Mouse (Mus musculus) heart, adult 11 months (tissue): ENCODE data around the gene Tdp2.

Source experiments
- DNase-seq: peaks from one replicate; pipeline ENCODE4 v3.0.0; 2022

Gene Tdp2

GRCm38 (mm10) chr13:24825587-24825986, 5.9 kb upstream of the Tdp2 start:
- peak; percentile 85 for DNase-seq

- DNase-seq = peak; percentile 83
These were observed 5.4 kb upstream of the Tdp2 start for GRCm38 (mm10) chr13:24826116-24826515.

DNA sequence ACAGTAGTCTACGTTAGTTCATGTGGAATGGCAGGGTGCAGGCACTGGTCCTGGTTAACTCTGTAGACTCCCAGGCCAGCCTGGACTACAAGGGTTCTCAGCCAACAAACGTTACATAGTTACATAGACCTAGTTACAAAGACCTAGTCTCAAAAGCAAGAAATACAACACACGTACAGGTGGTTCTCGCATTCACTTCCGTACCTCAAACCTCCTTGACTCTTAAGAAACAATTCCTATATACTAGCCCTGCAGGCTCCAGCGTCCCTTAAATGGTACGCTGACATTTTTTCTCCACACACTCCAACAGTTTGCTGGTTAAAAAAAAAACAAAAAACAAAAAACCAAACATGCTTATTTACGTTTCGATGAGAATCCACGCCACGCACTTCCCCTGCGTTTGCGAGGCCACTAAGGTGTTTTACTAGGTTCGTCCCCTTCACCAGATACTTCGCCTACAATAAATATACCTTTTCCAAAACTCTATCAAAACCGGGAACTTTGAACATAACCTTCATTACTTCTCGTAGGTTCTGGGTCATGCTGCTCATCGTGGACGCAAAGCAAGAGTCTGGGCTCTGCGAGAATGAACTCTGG, 625 bp upstream of the Tdp2 start:
- peak; percentile 62 for DNase-seq

DNA sequence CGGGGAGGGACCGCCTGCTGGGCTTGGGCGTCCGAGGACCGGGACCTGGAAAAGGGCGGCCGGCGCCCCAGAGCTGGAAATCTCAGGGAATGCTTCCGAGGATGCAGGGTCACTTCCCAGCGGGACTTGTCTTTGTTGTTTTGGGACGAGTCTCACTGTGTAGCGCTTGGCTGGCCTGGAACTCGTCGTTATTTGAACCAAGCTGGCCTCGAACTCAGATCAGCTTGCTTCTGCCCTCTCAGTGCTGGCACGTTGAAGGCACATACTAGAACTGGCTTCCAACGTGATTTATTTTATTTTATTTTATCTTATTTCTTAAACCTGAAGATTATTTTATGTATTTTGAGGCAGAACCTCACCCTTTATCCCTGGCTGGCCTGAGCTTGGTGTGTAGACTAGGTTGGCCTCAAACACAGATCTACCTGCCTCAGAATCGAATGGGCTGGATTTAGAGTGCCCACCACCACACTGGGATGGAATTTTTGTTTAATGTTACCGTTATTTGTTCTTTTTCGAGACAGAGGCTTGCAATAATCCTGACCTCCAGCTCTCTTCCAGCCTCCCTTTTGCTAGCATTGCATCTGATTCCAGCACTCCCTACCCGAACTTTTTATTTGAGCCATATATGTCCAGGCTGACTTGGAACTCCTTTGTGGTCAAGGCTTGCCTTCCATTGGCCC, 792 bp downstream of the Tdp2 start:
- DNase-seq = peak; percentile 64

DNA sequence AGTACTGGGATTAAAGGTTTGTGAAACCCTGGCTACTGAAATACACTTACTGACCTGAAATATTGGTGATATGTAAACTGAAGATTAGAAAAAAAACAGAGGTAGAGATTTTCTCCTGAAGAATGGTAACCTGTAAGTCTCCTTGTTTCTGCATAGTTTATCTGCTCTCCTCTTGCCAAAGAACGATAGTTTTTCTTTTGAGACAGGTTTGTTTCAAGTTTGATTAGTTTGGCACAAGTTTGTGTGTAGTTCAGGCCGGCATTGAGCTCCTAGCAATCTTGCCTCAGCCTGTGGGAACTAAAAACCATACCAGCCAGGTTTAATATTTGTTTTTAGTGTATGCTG, 1.3 kb downstream of the Tdp2 start:
- DNase-seq = no peak

DNA sequence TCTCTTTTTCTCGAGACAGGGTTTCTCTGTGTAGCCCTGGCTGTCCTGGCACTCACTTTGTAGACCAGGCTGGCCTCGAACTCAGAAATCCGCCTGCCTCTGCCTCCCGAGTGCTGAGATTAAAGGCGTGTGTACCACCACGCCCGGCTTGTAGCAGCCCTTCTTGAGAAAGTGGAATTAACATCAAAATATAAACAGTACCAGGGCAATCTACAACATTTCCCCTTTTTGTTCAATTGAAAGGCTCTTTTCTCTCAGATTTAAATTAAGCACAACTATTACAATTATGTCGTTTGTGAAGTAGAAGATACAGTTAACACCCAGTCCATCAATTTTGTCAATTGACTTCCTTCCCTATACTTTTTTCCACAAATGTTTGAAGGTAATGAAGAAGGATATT, 6.3 kb downstream of the Tdp2 start:
- DNase-seq = peak; percentile 39

GRCm38 (mm10) chr13:24839831-24840230, 8.4 kb downstream of the Tdp2 start:
- DNase-seq = peak; percentile 8

DNA sequence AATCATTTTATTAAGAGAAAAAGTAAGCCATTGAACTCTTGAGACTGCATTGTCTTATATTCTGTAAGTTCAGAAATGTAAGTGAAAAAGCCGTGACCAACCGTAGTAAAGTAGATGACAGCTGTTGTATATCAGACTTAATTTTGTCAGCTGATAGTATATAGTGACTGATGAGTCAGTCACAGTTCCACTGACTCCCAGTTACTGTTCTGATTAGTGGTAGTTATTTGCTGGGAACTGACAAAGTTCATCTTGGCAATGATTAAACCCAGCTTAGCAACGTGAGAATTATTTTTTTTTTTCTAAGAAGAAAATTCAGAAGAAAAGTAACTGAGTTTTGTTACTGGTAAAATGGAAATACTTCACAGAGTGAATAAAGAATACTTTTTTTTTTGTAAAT, 10.2 kb downstream of the Tdp2 start:
- DNase-seq = peak; percentile 40

- DNase-seq = peak; percentile 91
These were observed 13.8 kb downstream of the Tdp2 start, which contains the start of gene D130043K22Rik for GRCm38 (mm10) chr13:24844983-24845955. Gene D130043K22Rik, plus strand, starts transcription at chr13:24845135.

DNA sequence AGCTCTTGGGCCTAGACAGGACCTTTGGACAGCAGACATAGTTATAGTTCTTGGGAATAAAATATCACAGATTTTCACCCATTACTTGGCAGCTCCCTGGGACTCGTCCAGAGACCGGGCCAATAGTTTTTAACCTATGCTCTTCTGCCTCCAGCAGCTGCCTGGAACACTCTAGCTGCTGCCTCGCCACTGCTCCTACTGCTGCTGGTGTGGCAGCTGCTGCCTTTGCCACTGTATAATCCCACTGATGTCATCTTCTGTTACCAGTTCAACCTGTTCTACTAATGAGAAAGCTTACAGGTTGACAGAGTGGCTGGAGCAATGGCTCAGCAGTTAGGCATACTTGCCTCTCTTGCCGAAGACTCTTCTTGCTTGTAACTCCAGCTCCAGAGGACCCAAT, 17.8 kb downstream of the Tdp2 start:
- DNase-seq = peak; percentile 55

DNA sequence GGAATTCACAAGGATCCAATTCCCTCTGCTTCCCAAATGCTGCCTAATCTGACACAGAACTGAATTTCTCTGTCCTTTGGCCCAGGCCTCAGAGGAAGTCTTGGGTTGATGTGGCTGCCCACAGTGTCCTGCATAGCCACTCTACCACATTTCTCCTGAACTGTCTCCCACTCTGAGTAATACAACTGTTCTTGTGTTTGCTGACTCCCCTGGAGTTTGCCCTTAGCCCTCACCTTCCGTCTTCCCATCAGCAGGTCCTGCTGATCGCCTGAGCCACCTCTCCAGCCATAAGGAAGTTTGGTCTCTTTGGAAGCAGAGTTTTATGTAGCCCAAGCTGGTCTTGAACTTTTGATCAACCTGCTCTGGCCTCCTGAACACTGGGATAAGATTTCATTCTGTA, 20.5 kb downstream of the Tdp2 start:
- peak; percentile 55 for DNase-seq

DNA sequence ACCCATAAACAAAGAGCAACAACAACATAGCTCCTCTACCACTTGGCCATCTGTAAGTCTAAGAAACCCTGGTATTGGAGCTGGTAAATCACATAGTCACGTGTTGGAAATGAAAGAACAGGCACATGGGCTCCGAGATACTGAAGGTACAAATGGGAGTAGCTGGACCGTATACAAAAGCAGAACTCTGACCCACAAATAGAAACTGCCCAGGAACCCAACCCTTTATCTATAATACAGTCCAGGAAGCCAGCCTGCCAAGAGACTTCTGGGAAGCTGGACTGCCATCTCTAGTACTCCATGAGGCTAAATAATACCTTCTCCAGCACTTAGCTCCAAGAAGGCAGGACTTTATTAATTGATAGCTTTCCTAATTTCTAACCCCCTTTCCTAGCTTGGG, 21.1 kb downstream of the Tdp2 start:
- peak; percentile 94 for DNase-seq

DNA sequence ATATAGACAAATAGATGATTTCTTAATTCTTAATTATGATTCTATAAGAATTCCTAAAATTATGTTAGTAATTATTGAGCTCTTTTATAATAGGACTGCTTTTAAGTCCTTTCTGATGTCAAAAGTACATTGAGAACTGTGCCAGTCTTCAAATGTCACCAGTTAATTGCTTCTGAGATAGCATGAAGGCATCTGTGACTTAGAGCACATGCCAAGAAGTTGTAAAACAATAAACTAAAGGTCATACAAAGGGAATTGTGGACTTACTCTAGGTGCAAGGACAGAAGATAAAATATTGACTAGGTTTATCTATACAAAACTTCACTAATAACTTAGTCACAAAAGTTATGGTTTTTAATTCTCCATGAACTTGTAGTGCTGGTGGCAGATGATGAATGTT, 27.6 kb downstream of the Tdp2 start:
- no peak for DNase-seq

DNA sequence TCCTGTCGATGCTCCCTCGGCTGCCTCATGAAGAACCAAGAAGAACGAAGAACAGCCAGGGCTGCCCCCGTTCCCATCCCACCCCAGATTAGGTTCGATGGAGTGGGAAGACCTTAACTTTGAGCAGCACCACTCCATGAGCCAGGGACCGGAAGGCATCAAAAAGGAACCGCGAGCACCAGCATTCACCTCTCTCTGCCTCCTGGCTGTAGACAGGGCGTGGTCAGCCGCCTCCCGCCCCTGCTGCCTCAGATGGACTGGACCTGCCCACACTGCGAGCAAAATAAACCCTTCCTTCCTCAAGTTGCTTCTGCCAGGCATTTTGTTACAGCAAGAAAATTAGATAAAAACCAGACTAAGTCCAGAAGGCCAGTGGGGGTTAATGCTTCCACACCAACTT, 29.6 kb downstream of the Tdp2 start:
- DNase-seq = peak; percentile 79

DNA sequence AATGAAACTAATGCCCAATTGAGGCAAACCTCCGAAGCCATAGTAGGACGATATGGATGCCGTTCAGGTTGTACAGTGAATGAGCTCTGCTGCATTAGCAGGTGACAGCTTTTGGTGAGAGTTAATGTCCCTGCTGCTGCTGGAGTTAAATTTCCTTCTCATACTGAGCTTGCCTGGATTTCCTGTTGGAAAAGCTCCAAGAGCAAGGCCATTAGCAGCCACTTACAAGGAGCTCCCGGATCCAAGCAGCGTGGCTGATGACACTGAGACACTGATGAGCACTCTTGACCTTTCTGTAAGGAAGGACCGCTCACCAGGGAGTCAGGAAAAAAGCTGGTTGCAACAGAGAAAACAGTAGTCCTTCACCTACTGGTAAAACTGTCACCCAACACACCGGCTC, 30.5 kb downstream of the Tdp2 start:
- peak; percentile 79 for DNase-seq

- peak; percentile 80 for DNase-seq
These were observed 31.0 kb downstream of the Tdp2 start for GRCm38 (mm10) chr13:24862520-24862919.

- DNase-seq = peak; percentile 76
These were observed 35.2 kb downstream of the Tdp2 start for GRCm38 (mm10) chr13:24866430-24867402.

GRCm38 (mm10) chr13:24867789-24868188, 36.3 kb downstream of the Tdp2 start:
- DNase-seq = peak; percentile 66

DNA sequence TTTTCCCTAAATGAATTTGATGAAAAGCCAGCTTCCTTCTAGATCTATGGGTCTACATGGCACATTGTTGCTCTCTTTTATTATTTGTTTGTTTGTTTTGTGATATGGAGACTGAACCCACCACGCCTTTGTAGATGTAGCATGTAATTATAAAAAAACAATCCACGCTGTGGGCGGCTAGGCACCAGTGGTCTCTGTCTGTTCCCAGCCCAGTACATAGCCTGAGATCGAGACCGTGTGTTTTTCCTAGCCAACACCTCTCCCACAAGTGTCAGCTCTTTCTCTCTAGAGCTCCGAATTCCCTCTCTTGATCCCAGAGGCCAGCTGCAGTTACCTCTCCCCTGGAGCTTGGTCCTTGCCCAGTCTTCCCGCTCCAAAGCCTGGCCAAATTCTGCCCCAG, 36.8 kb downstream of the Tdp2 start:
- no peak for DNase-seq

- peak; percentile 64 for DNase-seq
These were observed 48.0 kb downstream of the Tdp2 start for GRCm38 (mm10) chr13:24879359-24880040.

GRCm38 (mm10) chr13:24880208-24880607, 48.7 kb downstream of the Tdp2 start:
- DNase-seq = peak; percentile 42

DNA sequence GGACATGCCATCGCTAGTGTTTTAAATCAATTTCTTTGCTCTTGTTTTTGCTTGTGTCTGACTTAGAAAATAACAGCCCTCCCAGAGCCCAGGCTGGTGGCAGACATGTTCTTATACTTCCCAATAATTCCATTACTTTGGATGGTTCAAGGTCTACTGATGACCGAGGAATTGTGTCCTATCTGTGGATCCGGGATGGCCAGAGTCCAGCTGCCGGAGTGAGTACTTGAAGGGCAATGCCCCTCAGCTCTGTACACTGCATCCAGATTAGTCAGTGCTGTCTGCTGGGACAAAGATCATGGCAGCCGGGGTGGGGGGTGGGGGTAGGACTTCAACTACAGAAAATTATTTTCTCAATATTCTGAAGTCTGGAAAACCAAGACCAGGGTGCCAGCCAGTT, 49.2 kb downstream of the Tdp2 start:
- DNase-seq = peak; percentile 68
